Mouse (Mus musculus) thymus, adult 2 months (tissue): ENCODE measurements around the gene Slc4a10. TPM values are rescaled to one million over a fixed set of nuclear protein-coding genes. Genes with fewer than 3 reads are reported as not detected.

ENCODE experiments used
- DNase-seq: peaks from one replicate; pipeline ENCODE4 v3.0.0; 2021
- H3K27ac ChIP-seq: fragments of 200-500 bp; 2 replicates; pipeline ENCODE4 v1.5.1; 2012; ENCODE audit warnings: low read length, control low read depth; ENCODE audit not compliant: control insufficient read depth, insufficient read depth
- H3K27me3 ChIP-seq: fragments of 200-500 bp; 2 replicates; pipeline ENCODE4 v1.6.1; 2012; ENCODE audit warnings: mild to moderate bottlenecking, low read length, moderate library complexity, mixed read lengths; ENCODE audit not compliant: control insufficient read depth, insufficient read depth
- H3K36me3 ChIP-seq: fragments of 200-500 bp; 2 replicates; pipeline ENCODE4 v1.6.1; 2012; ENCODE audit warnings: mild to moderate bottlenecking, low read length, moderate library complexity; ENCODE audit not compliant: control insufficient read depth, insufficient read depth
- H3K4me1 ChIP-seq: fragments of 200-500 bp; replicated peaks from 2 replicates; pipeline ENCODE4 v1.6.1; 2012; ENCODE audit warnings: low read length; ENCODE audit not compliant: control insufficient read depth, insufficient read depth
- H3K4me3 ChIP-seq: fragments of 200-500 bp; 2 replicates; pipeline ENCODE4 v1.5.1; 2012; ENCODE audit warnings: mild to moderate bottlenecking, low read length, control low read depth, moderate library complexity; ENCODE audit not compliant: control insufficient read depth, insufficient read depth
- CTCF ChIP-seq: fragments of 200-500 bp; IDR thresholded peaks from 2 replicates; pipeline ENCODE4 v1.5.1; 2012; ENCODE audit warnings: mild to moderate bottlenecking, control low read depth, low read length, moderate library complexity, borderline replicate concordance; ENCODE audit not compliant: control insufficient read depth, poor library complexity, insufficient read depth; ENCODE audit errors: extremely low read depth
- POLR2A ChIP-seq: fragments of 200-500 bp; IDR thresholded peaks from 2 replicates; pipeline ENCODE4 v1.6.1; 2012; ENCODE audit warnings: mild to moderate bottlenecking, low read length, control low read depth, moderate library complexity; ENCODE audit not compliant: control insufficient read depth, poor library complexity, insufficient read depth; ENCODE audit errors: extremely low read depth
- WGBS: fragments of 180-500 bp; shearing (Covaris S2); methylation state at CpG from one replicate; pipeline ENCODE4 v1.1.7; 2018; 5-methylcytosine and 5-hydroxymethylcytosine counted together
- polyA plus RNA-seq: library from polyadenylated mRNA; depleted of rRNA; stranded (reverse); fragments of >200 nt; gene quantifications from 2 replicates; pipeline ENCODE4 v1.2.3, GENCODE M21; 2012

Slc4a10 gene
- polyA plus RNA-seq, 1 experiment, result 0.13 TPM

DNA sequence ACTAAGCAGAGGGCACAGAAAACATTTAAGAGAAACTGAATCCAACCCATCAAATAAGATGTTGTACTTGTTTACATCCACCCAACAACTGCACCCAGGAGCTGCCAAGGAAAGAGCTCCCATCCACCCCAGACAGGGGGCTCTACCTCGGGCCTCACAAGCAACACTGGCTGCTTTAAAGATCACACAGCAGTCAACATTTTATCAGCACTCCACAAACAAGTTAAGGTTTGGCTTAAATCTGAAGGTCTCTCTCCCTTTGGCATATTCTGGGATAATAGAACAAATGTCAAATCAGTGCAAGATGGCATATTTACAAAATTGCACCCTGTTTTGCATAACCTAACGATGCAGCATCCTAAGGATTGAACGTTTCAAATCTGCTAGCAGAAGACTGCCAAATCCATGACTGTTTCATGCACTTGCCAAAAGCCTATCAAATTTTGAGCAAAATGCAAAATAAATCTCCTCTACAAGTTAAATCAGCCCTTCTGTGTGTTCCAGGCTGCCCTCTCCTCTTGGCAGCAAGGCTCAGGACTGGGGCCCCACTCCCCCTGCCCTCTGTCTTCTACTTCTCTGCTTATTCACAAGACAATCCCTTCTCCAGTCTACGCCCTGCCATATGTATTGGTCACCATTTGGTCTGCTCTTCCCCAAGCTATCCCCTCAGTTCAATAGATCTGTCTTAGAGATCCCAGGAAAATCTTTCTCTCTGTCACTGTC is 293.1 kb downstream of the Slc4a10 start:
- H3K27me3 ChIP-seq, result no peaks in the 10 kb centered on the region
- no peak for DNase-seq
- 95% methylated on average over 4 of the region's 4 CpGs for WGBS
- no peak overlapping the region for H3K27ac ChIP-seq
- no peaks in the 10 kb centered on the region for H3K4me1 ChIP-seq
- no peak for TF ChIP-seq POLR2A
- TF ChIP-seq CTCF, result no peak
- H3K4me3 ChIP-seq, result no peak overlapping the region
- peaks cover 11% of the 10 kb centered on the region; the same call in 1 of the 2 replicates for H3K36me3 ChIP-seq

DNA sequence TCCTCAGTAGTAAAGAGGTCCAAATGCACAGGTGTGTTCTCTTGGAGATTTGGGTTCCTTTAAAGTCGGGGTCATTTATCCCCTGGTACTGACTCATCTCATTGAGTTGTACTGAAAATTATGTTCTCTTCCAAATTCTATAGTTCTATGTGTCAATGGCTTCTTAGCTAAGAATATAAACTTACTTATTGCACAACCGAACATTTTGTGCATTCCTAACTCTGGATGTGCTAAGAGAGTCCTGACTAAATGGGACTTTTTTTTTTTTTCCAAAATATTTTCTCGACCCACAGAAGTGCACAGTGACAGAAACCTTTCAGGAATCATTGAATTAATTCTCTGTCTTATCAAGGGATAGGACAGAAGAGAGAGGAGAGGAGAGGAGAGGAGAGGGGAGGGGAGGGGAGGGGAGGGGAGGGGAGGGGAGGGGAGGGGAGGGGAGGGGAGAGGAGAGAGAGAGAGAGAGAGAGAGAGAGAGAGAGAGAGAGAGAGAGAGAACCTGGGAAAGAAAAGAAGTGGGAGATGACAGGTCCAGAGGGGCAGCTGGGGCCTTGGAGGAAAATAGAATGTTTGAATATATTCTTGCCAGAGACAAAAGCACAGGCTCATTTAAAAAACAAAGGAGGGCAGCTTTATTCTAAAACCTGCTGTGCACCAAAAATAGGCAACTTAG is 294.9 kb downstream of the Slc4a10 start:
- Histone ChIP-seq H3K4me1 (no peaks in the 10 kb centered on the region), H3K4me3 (no peak overlapping the region), H3K27ac (no peak overlapping the region), H3K27me3 (no peaks in the 10 kb centered on the region), H3K36me3 (peaks cover 11% of the 10 kb centered on the region; the same call in 1 of the 2 replicates)
- WGBS, result 94% methylated on average over 3 of the region's 3 CpGs
- no peak for DNase-seq
- TF ChIP-seq CTCF (no peak), POLR2A (no peak)

DNA sequence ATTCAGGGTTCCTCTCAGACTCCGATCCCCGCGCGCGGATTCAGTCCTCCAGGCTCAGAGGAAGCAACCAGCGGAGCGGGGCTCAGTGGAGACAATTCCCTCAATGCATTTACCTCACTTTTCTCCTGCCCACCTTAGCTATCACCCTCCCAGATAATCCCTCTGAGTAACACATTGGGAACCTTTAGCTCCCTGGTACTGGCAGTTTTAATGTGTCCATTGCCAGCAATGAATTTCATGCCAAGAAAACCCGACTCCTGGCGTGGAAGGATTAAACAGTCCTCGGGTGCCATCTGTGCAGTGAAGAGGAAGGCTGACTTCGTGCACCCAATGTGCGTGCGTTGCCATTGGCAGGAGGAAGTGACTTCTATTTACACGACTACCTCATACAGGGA is 295.5 kb downstream of the Slc4a10 start:
- H3K4me1 ChIP-seq, result no peaks in the 10 kb centered on the region

DNA sequence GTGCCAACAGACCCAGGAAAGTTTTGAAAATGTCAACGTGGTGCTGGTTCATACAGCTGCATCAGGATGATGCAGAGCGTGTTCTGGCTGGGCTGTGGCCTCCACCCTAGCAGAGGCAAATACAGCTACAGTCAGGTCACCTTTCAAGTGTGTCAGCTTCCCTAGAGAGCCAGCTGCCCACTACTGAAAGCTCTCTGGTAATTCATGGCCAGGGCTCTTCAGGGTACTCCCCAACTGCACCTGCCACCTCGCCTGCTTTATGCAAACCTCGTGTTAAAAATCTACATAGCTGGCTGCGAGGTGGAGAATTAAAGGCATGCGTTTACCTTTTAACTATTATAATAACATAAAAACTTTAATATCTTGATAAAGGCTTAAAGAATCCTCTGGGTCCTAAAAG is 298.1 kb downstream of the Slc4a10 start:
- H3K27ac ChIP-seq, result no peak overlapping the region
- DNase-seq, result no peak
- TF ChIP-seq POLR2A (no peak), CTCF (no peak)
- H3K36me3 ChIP-seq, result peaks cover 16% of the 10 kb centered on the region
- H3K4me3 ChIP-seq, result no peak overlapping the region
- no peaks in the 10 kb centered on the region for H3K4me1 ChIP-seq
- H3K27me3 ChIP-seq, result no peaks in the 10 kb centered on the region
- 86% methylated on average over 6 of the region's 6 CpGs for WGBS

More for the DNA sequence above, 295.5 kb downstream of the Slc4a10 start:
- 96% methylated on average over 14 of the region's 14 CpGs for WGBS
- peaks cover 11% of the 10 kb centered on the region; the same call in 1 of the 2 replicates for H3K36me3 ChIP-seq
- no peaks in the 10 kb centered on the region for H3K27me3 ChIP-seq
- no peak overlapping the region for H3K4me3 ChIP-seq
- H3K27ac ChIP-seq, result no peak overlapping the region
- no peak for DNase-seq
- TF ChIP-seq POLR2A (no peak), CTCF (no peak)

DNA sequence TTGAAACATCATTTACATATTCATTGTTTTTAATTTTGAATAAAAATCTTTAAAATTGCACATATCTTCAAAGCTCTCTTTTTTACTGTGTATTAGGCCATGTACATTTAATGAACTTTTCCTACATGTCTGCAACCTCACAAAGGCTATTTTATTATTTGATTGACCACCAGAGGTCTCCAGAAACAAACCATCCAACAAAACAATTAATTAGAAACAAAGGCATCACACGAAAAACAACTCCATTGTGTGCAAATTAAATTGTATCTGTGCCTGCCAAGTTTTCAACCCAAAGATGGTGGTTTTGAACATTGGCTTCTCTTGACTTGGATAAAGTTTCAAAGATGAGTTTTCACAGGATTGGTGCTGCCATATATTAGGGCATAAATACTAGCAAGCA is 300.5 kb downstream of the Slc4a10 start:
- no peak for DNase-seq
- Histone ChIP-seq H3K27ac (no peak overlapping the region), H3K27me3 (no peaks in the 10 kb centered on the region), H3K4me3 (no peak overlapping the region), H3K4me1 (peaks cover 2% of the 10 kb centered on the region), H3K36me3 (peaks cover 13% of the 10 kb centered on the region)
- WGBS, result 56% methylated on average over 1 of the region's 1 CpGs
- no peak for TF ChIP-seq CTCF
- TF ChIP-seq POLR2A, result no peak

DNA sequence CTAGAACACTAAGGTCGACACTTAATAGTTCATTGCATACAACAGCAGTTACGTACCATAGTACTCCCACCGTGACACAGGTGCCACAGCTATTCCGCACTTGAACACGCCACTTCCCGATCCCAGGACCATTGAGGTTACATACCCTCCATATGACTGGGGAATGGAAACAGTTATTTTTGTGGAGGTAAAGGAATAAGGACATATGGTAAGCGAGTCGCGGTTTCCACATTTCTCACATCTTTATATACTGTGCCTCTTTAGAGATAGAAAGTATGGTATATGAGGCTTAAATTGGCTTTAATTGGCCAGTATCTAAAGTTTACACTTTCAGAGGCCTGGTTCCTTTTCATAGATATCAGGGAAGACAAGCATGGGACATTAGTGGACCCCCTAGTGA is 301.5 kb downstream of the Slc4a10 start:
- 98% methylated on average over 9 of the region's 9 CpGs for WGBS
- H3K4me1 ChIP-seq, result peaks cover 4% of the 10 kb centered on the region
- H3K27ac ChIP-seq, result no peak overlapping the region
- H3K36me3 ChIP-seq, result peaks cover 5% of the 10 kb centered on the region
- TF ChIP-seq POLR2A (no peak), CTCF (no peak)
- DNase-seq, result no peak
- H3K4me3 ChIP-seq, result no peak overlapping the region
- H3K27me3 ChIP-seq, result no peaks in the 10 kb centered on the region
